Mouse (Mus musculus) liver, adult 2 months (tissue): Measurements from ENCODE around the gene Ccdc149. TPM values are rescaled to one million over a fixed set of nuclear protein-coding genes. Genes with fewer than 3 reads are reported as not detected.

Experiments used
- DNase-seq: peaks from one replicate; pipeline ENCODE4 v3.0.0-alpha.2; 2011; ENCODE audit warnings: low read depth, low spot score; ENCODE audit errors: extremely low read depth
- H3K27ac ChIP-seq: fragments of 200-500 bp; replicated peaks from 2 replicates; pipeline ENCODE4 v1.5.1; 2012; ENCODE audit warnings: low read depth, mild to moderate bottlenecking, control low read depth, inconsistent platforms, low read length; ENCODE audit not compliant: insufficient read depth
- H3K27me3 ChIP-seq: fragments of 200-500 bp; 2 replicates; pipeline ENCODE4 v1.6.1; 2012; ENCODE audit warnings: mild to moderate bottlenecking, moderate library complexity, low read length, inconsistent platforms; ENCODE audit not compliant: control insufficient read depth, insufficient read depth
- H3K36me3 ChIP-seq: fragments of 200-500 bp; 2 replicates; pipeline ENCODE4 v1.6.1; 2012; ENCODE audit warnings: low read length, inconsistent platforms; ENCODE audit not compliant: control insufficient read depth, insufficient read depth
- H3K4me1 ChIP-seq: fragments of 200-500 bp; 2 replicates; pipeline ENCODE4 v1.6.1; 2011; ENCODE audit warnings: low read length; ENCODE audit not compliant: control insufficient read depth, insufficient read depth
- H3K4me3 ChIP-seq: fragments of 200-500 bp; 2 replicates; pipeline ENCODE4 v1.5.1; 2011; ENCODE audit warnings: low read depth, mild to moderate bottlenecking, control low read depth, low read length, moderate library complexity; ENCODE audit not compliant: insufficient read depth
- H3K79me2 ChIP-seq: fragments of 200-500 bp; 2 replicates; pipeline ENCODE4 v1.6.1; 2012; ENCODE audit warnings: inconsistent platforms, mild to moderate bottlenecking, low read length, moderate library complexity; ENCODE audit not compliant: control insufficient read depth, insufficient read depth
- H3K9ac ChIP-seq: fragments of 200-500 bp; 2 replicates; pipeline ENCODE4 v1.6.1; 2012; ENCODE audit warnings: low read depth, mild to moderate bottlenecking, control low read depth, inconsistent platforms, low read length
- CTCF ChIP-seq: fragments of 200-500 bp; IDR thresholded peaks from 2 replicates; pipeline ENCODE4 v1.5.1; 2011; ENCODE audit warnings: low read depth, low read length, control low read depth
- POLR2A ChIP-seq: fragments of 200-500 bp; IDR thresholded peaks from 2 replicates; pipeline ENCODE4 v1.6.1; 2011; ENCODE audit warnings: low read length, control low read depth; ENCODE audit not compliant: insufficient read depth; ENCODE audit errors: extremely low read depth
- WGBS: fragments of 180-500 bp; shearing (Covaris S2); methylation state at CpG from one replicate; pipeline ENCODE4 v1.1.7; 2018; 5-methylcytosine and 5-hydroxymethylcytosine counted together
- polyA plus RNA-seq: library from polyadenylated mRNA; depleted of rRNA; stranded (reverse); fragments of >200 nt; gene quantifications from 2 replicates; pipeline ENCODE4 v1.2.3, GENCODE M21; 2012
- total RNA-seq: library from RNA; depleted of rRNA; stranded (reverse); fragments of >200 nt; gene quantifications from 2 replicates; pipeline ENCODE4 v1.2.3, GENCODE M21; 2014

The Ccdc149 gene
- total and polyA plus RNA-seq, 2 experiments = 0.43 to 0.83 TPM

DNA sequence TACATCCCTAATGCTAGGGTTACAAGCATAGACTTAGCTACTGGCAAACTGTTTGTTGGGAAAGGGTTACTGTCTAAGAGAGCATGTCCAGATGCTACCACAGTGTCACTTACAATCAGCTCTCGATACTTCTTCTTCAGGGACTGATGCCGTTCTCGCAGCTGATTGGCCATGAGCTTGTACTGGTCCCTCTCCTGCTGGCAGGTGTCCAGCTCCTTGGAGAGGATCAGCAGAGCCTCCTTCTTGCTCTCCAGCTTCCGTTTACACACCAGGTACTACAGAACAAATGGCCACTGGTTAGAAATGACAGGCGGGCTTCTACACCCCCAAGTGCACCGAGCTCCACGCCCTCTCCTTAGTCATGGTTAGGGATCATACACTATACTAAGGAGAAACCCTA, 32.4 kb downstream of the Ccdc149 start:
- 90% methylated on average over 7 of the region's 7 CpGs for WGBS
- no peak for DNase-seq

DNA sequence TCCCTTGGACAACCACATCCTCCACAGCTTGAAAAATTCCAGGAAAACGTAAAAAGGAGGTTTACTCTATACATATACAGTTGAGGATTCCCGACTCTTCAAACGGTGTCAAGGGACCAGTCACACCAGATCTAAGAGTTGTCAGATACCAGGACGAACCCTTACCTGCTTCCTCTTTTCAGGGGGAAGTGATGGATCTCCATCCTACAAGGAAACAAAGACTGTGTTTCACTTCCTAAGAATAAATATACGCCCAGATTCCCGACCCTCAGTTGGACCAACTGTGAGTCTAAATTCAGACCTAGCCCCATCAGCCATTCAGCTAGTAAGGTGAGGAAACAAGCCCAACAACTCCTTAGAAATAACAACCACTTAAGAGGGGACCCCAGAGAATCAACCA, 35.8 kb downstream of the Ccdc149 start:
- H3K27ac ChIP-seq = no peak overlapping the region
- no peaks in the 10 kb centered on the region for H3K79me2 ChIP-seq
- H3K4me1 ChIP-seq = peaks cover 4% of the 10 kb centered on the region; the same call in 1 of the 2 replicates
- H3K27me3 ChIP-seq = no peaks in the 10 kb centered on the region
- no peak overlapping the region for H3K4me3 ChIP-seq
- 87% methylated on average over 6 of the region's 6 CpGs for WGBS
- TF ChIP-seq CTCF (no peak), POLR2A (no peak)
- H3K36me3 ChIP-seq = no peaks in the 10 kb centered on the region
- no peak for DNase-seq
- H3K9ac ChIP-seq = no peak overlapping the region

More for the DNA sequence above, 32.4 kb downstream of the Ccdc149 start:
- Histone ChIP-seq H3K4me3 (no peak overlapping the region), H3K4me1 (no peaks in the 10 kb centered on the region), H3K79me2 (no peaks in the 10 kb centered on the region), H3K27me3 (no peaks in the 10 kb centered on the region), H3K9ac (no peak overlapping the region), H3K36me3 (no peaks in the 10 kb centered on the region), H3K27ac (no peak overlapping the region)
- TF ChIP-seq CTCF (no peak), POLR2A (no peak)

DNA sequence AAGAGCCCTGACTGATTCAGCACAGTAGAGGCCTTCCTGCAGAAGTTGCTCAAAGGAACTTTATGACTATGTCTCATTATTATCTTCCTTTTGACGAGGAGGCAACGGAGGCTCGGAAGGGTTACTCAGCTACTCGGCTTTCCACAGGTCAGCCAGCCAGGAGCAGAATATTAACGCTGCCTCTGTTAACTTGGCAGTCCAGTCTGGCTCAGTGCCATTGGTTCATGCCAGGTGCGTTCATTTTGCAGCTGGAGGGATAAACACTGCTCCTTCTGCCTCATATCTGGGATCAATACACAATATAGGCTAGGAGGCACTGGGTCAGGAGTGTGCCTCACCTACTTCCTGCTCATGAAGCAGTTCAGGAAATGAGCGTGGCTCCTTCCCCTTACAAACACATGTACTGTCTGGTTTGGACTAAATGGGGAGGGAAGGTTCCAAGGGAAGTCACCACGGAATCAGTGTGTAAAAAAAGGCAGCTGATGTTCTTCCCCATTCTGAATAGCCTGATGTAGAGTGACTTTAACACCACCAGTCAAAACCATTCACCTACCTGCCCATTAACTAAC, 40.0 kb downstream of the Ccdc149 start:
- peaks cover 4% of the 10 kb centered on the region; the same call in 1 of the 2 replicates for H3K4me1 ChIP-seq
- no peaks in the 10 kb centered on the region; the same call in 1 of the 2 replicates for H3K36me3 ChIP-seq
- no peak overlapping the region for H3K27ac ChIP-seq
- no peaks in the 10 kb centered on the region for H3K27me3 ChIP-seq
- 9% methylated on average over 8 of the region's 8 CpGs for WGBS
- DNase-seq = peak; percentile 85
- no peak overlapping the region for H3K9ac ChIP-seq
- H3K79me2 ChIP-seq = no peaks in the 10 kb centered on the region
- TF ChIP-seq POLR2A (no peak), CTCF (no peak)
- no peak overlapping the region for H3K4me3 ChIP-seq

DNA sequence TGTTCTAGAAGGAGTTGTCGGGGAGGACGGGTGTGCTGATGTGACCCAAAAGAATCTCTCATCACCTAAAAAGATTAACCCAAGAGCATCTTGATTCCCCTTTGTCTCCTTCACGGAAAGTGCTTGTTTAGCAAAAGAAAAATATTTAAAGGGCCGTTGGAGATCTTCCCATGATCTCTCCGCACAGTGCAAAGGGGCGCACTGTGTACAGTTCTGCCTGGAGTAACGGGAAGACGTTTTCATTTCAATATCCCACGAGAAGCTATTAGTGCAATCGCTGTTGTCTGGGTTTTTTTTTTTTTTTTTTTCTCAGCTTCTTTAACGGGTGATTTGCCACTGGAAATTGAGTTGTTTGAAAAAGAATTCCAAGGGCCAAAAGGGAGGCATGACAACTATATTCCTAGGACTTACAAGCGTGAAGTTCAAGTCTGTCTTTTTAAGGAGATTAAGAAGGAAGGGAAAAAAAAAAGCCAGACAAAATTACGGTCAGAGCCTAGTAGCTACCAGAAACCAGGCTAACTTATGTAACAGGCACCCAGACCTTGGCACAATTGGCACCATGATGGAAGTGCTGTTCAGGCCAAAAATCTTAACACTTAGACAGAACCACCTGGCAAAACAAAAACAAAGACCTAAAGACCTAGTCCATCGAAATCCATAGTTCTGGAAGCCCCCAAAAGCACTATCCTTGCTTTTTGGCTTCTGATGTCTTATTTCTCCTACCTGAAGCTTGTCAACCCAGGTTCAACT, 41.4 kb downstream of the Ccdc149 start:
- no peak overlapping the region for H3K27ac ChIP-seq

DNA sequence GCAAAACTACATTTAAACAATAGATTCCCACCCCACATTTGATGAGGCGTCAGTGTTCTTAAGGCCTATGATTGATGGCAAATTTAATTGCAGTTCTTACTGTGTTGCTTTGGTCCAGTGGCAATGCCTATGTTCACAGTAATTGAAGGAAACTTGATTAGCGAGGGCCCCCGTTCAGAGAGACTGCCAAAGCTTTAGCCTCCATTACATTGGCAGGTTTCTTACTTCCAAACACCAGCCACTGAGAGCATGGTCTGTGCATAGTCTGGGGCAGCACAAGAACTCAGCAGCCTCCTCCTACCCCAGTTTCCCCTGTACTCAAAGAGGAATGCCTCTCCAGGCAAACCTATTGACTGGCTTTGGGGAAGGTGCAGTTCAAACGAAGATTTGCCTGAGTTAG, 42.7 kb downstream of the Ccdc149 start:
- WGBS = 80% methylated on average over 4 of the region's 4 CpGs
- Histone ChIP-seq H3K9ac (no peak overlapping the region), H3K36me3 (no peaks in the 10 kb centered on the region; the same call in 1 of the 2 replicates), H3K27me3 (no peaks in the 10 kb centered on the region), H3K4me3 (no peak overlapping the region), H3K4me1 (peaks cover 4% of the 10 kb centered on the region; the same call in 1 of the 2 replicates), H3K79me2 (no peaks in the 10 kb centered on the region), H3K27ac (no peak overlapping the region)
- DNase-seq = no peak
- no peak for TF ChIP-seq POLR2A
- TF ChIP-seq CTCF = no peak

More for the DNA sequence above, 41.4 kb downstream of the Ccdc149 start:
- WGBS = 86% methylated on average over 14 of the region's 14 CpGs
- TF ChIP-seq POLR2A (no peak), CTCF (no peak)
- no peak overlapping the region for H3K9ac ChIP-seq
- no peak overlapping the region for H3K4me3 ChIP-seq
- no peaks in the 10 kb centered on the region for H3K27me3 ChIP-seq
- H3K36me3 ChIP-seq = no peaks in the 10 kb centered on the region; the same call in 1 of the 2 replicates
- peaks cover 4% of the 10 kb centered on the region; the same call in 1 of the 2 replicates for H3K4me1 ChIP-seq
- DNase-seq = peak; percentile 62
- no peaks in the 10 kb centered on the region for H3K79me2 ChIP-seq

DNA sequence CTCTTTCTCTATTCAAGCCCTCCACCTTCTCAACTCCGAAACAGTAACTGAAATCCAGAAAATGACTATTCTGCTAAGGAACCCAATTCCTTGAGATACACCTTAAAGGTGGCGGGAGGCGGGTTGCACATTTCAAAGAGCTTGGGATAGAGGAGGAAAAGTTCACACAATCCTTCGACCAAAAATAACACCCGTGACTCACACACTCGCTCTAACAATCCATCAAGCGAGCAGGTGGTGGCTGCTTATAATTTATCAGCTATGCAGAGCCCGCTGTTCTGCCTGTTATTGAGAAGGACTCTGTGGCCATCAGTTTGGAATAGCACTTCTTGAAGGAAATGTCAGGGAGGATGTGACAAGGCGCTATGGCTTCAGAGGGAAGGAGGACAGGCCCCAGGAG, 45.5 kb downstream of the Ccdc149 start:
- TF ChIP-seq POLR2A (no peak), CTCF (no peak)
- H3K79me2 ChIP-seq = no peaks in the 10 kb centered on the region
- H3K36me3 ChIP-seq = no peaks in the 10 kb centered on the region; the same call in 1 of the 2 replicates
- H3K9ac ChIP-seq = no peak overlapping the region
- no peaks in the 10 kb centered on the region for H3K27me3 ChIP-seq
- no peak overlapping the region for H3K4me3 ChIP-seq
- DNase-seq = no peak
- H3K27ac ChIP-seq = no peak overlapping the region
- 95% methylated on average over 9 of the region's 9 CpGs for WGBS
- no peaks in the 10 kb centered on the region for H3K4me1 ChIP-seq
